Mouse (Mus musculus): ENCODE measurements around the gene Socs2.

DNA sequence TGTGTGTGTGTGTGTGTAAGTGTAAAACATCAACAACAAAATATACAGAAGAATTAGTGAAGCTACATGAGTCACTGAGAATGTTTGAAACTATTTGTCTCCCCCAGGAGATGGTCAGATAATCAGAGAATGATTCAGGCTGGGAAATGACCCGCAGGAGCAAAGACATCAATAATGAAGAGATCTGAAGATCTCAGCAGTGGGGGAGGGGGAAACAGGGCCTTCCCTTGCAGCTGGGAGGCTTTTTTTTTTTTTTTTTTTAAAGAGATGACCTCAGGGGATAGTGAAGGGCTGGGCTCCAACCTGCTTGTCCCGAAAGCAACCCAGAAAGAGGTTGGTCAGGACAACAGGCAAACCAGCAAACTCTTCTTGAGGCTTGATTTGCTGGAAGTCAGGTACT lies 54.7 kb downstream of the Socs2 start:
- TF ChIP-seq MAX (IDR thresholded peaks at IDR 0.05; ENCODE audit: low read depth), result no peak
- no peak for TF ChIP-seq E2F4 (IDR thresholded peaks at IDR 0.05; ENCODE audit: insufficient read depth)
- no peak for TF ChIP-seq POLR2A (IDR thresholded peaks at IDR 0.05; ENCODE audit: insufficient read length, low read depth)
- TF ChIP-seq POLR2AphosphoS2 (IDR thresholded peaks at IDR 0.05; ENCODE audit: insufficient read length, low read depth), result no peak
- no peak for TF ChIP-seq USF1 (IDR thresholded peaks at IDR 0.05; ENCODE audit: low read depth)
- TF ChIP-seq MYOG (IDR thresholded peaks at IDR 0.05; ENCODE audit: control insufficient read depth in 1 of 3, insufficient read depth in 1 of 3, insufficient read length in 2 of 3, low read depth in 2 of 3), result no peak
- TF ChIP-seq TCF12 (IDR thresholded peaks at IDR 0.05; ENCODE audit: insufficient read depth, poor library complexity, severe bottlenecking), result no peak
- no peak for TF ChIP-seq MYOD1 (IDR thresholded peaks at IDR 0.05; ENCODE audit: control insufficient read depth in 1 of 3, insufficient read length in 2 of 3, low read depth in 2 of 3)
- TF ChIP-seq CEBPB (IDR thresholded peaks at IDR 0.05; ENCODE audit: insufficient read depth, poor library complexity, severe bottlenecking), result no peak
- TF ChIP-seq REST (IDR thresholded peaks at IDR 0.05; ENCODE audit: insufficient read depth, insufficient read length), result no peak
- TF ChIP-seq TCF3 (IDR thresholded peaks at IDR 0.05; ENCODE audit: insufficient read length, low read depth), result no peak
- no peak for TF ChIP-seq SRF (IDR thresholded peaks at IDR 0.05; ENCODE audit: control insufficient read depth, insufficient read length, low read depth)

All from myocyte (in vitro differentiated cells).